Mouse (Mus musculus) forebrain, embryonic 10.5 days (tissue): ENCODE measurements around the gene Clhc1. TPM values are rescaled to one million over a fixed set of nuclear protein-coding genes. Genes with fewer than 3 reads are reported as not detected.

Experiments used
- polyA plus RNA-seq: library from polyadenylated mRNA; unstranded; fragments of >200 nt; fragmentation: Nextera tagmentation; extraction: Ambion mirVana; gene quantifications from 2 replicates; pipeline ENCODE4 v1.2.1, GENCODE M21; 2016

Clhc1 gene
- polyA plus RNA-seq, 1 experiment from 2014 or later = 0.37 TPM

Other genes starting within 250 kb of the Clhc1 start
- gene Ccdc88a, start 174.3 kb upstream of the Clhc1 start, polyA plus RNA-seq = 36.5 and 38.6 TPM in 2 replicates
- gene Prorsd1, start 32.9 kb upstream of the Clhc1 start, polyA plus RNA-seq = 19.3 and 19.4 TPM in 2 replicates
- gene Mtif2, start 21.5 kb upstream of the Clhc1 start, polyA plus RNA-seq = 51.3 and 53.6 TPM in 2 replicates
- 1,077 and 1,102 TPM in 2 replicates for gene Rps27a, start 159 bp downstream of the Clhc1 start, polyA plus RNA-seq
- 58.6 and 63.4 TPM in 2 replicates for gene Rtn4, start 145.0 kb downstream of the Clhc1 start, polyA plus RNA-seq